Mouse (Mus musculus) midbrain, embryonic 13.5 days (tissue): ENCODE results near the gene Entpd2. TPM values are rescaled to one million over a fixed set of nuclear protein-coding genes. Genes with fewer than 3 reads are reported as not detected.

Source experiments
- ATAC-seq: fragments of 200-750 bp; cut with Nextera tagmentation; 2 replicates; pipeline ENCODE4 v1.8.0; 2017; ENCODE audit warnings: mild to moderate bottlenecking, moderate TSS enrichment, moderate library complexity
- H3K27ac ChIP-seq: fragments of 300-500 bp; sonication (generic); 2 replicates; pipeline ENCODE4 v1.5.1; 2015; ENCODE audit warnings: inconsistent platforms, mild to moderate bottlenecking, moderate library complexity
- H3K27me3 ChIP-seq: fragments of 300-500 bp; sonication (generic); 2 replicates; pipeline ENCODE4 v1.6.1; 2015; ENCODE audit warnings: mild to moderate bottlenecking, inconsistent platforms
- H3K36me3 ChIP-seq: fragments of 300-500 bp; sonication (generic); 2 replicates; pipeline ENCODE4 v1.6.1; 2015; ENCODE audit warnings: mild to moderate bottlenecking, inconsistent platforms
- H3K4me1 ChIP-seq: fragments of 300-500 bp; sonication (generic); replicated peaks from 2 replicates; pipeline ENCODE4 v1.6.1; 2015; ENCODE audit warnings: inconsistent platforms
- H3K4me2 ChIP-seq: fragments of 300-500 bp; sonication (generic); replicated peaks from 2 replicates; pipeline ENCODE4 v1.6.1; 2015; ENCODE audit warnings: moderate library complexity, mild to moderate bottlenecking, inconsistent platforms
- H3K4me3 ChIP-seq: fragments of 300-500 bp; sonication (generic); replicated peaks from 2 replicates; pipeline ENCODE4 v1.5.1; 2015; ENCODE audit warnings: mild to moderate bottlenecking, inconsistent platforms
- H3K9ac ChIP-seq: fragments of 300-500 bp; sonication (generic); replicated peaks from 2 replicates; pipeline ENCODE4 v1.6.1; 2015; ENCODE audit warnings: mild to moderate bottlenecking, inconsistent platforms
- H3K9me3 ChIP-seq: fragments of 300-500 bp; sonication (generic); 2 replicates; pipeline ENCODE4 v1.6.1; 2016; ENCODE audit warnings: mild to moderate bottlenecking, inconsistent platforms
- WGBS: fragments of 180-500 bp; shearing (Covaris S2); methylation state at CpG from one replicate; pipeline ENCODE4 v1.1.7; 2015; 5-methylcytosine and 5-hydroxymethylcytosine counted together
- polyA plus RNA-seq: library from polyadenylated mRNA; unstranded; fragments of >200 nt; fragmentation: Nextera tagmentation; extraction: Ambion mirVana; gene quantifications from 2 replicates; pipeline ENCODE4 v1.2.1, GENCODE M21; 2015

The Entpd2 gene
- polyA plus RNA-seq, 1 experiment from 2014 or later = 0.62 TPM

DNA sequence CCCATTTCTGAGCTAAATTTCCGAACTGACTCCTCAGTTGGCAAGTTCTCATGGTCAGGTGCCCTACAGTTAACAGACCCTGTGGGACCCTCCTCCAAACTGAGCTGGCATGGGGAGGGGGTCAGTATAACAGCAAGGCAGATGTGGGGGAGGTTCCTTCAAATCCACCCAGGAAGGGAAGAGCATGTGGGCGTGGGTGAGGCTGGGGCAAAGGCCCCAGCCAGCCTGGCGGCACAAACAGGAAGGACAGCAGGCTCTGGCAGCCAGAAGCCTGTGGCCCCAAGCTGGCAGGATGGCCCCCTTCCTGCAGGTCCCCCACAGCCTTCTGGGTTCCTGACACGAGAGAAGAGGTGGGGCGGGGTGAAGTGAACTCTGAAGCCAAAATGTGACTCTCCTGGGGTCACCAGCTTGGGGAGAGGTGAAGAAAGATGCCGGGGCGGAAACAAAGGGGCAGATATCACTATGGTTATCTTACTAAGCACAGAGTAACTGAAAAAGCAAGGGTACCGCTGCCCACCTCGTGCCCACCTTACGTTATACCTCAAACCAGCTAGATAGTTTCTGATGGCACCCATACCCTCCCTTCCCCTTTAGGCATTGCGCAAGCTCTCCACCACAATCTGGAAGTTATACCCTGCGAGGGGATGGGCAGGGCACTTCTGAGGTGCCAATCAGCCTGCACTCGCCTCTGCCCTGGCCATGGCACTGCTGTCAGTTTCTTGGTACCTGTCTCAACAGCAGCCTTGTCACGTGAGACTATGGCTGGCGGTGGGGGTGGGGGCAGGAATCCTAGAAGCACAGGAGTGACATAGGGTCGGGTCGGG, 27.1 kb downstream of the Entpd2 start, which contains the start of gene Fut7:
Gene Fut7, plus strand, starts transcription at position 681 of the 824 bp plus-strand sequence.
- H3K27me3 ChIP-seq = peaks cover 30% of the 10 kb centered on the region
- no peak within 1 kb of the TSS for H3K27ac ChIP-seq
- 0 out of 2 replicates have a peak, but pooled peaks cover 2% of the 10 kb centered on the region for H3K4me1 ChIP-seq
- H3K9me3 ChIP-seq = no peaks in the 10 kb centered on the region
- no peaks in the 10 kb centered on the region for H3K36me3 ChIP-seq
- WGBS = 71% methylated on average over 17 of the region's 17 CpGs
- H3K9ac ChIP-seq = no peak within 1 kb of the TSS
- ATAC-seq = no peak
- no peak within 1 kb of the TSS for H3K4me3 ChIP-seq
- no peak within 1 kb of the TSS for H3K4me2 ChIP-seq

DNA sequence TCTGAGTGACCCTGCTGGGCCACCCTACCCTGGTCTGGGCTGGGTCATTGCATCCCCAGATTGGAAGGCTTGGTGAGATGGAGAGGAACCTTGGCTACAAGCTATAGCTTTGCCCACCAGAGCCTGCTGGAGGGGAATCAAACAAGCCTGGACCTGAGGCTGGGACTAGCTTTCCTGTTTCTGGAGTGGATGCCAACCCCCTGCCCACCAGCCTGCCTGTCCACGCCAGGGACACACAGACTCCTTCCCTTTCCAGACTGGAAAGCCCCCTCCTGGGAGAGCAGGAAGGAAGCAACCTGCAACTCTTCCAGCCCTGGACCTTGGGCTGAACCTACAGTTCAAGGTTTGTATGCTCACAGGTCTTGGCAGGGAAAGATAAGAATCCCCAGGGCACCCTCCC, 28.0 kb downstream of the Entpd2 start:
- 73% methylated on average over 1 of the region's 1 CpGs for WGBS
- Histone ChIP-seq H3K4me3 (no peak overlapping the region), H3K36me3 (no peaks in the 10 kb centered on the region)

DNA sequence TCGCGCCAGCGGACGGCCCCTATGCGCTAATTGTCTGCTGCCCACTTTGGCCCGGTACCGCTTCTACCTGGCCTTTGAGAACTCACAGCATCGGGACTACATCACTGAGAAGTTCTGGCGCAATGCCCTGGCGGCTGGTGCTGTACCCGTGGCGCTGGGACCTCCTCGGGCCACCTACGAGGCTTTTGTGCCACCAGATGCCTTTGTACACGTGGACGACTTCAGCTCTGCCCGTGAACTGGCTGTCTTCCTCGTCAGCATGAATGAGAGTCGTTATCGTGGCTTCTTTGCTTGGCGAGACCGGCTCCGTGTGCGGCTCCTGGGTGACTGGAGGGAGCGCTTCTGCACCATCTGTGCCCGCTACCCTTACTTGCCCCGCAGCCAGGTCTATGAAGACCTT, 29.8 kb downstream of the Entpd2 start:
- no peak overlapping the region for H3K4me2 ChIP-seq
- peaks cover 19% of the 10 kb centered on the region for H3K4me1 ChIP-seq
- H3K4me3 ChIP-seq = no peak overlapping the region
- ATAC-seq = no peak
- H3K27me3 ChIP-seq = peaks cover 30% of the 10 kb centered on the region
- WGBS = 59% methylated on average over 27 of the region's 27 CpGs
- H3K9me3 ChIP-seq = no peaks in the 10 kb centered on the region
- H3K36me3 ChIP-seq = no peaks in the 10 kb centered on the region
- H3K9ac ChIP-seq = no peak overlapping the region
- no peak overlapping the region for H3K27ac ChIP-seq

More for the DNA sequence above, 28.0 kb downstream of the Entpd2 start:
- no peak overlapping the region for H3K9ac ChIP-seq
- no peaks in the 10 kb centered on the region for H3K9me3 ChIP-seq
- peaks cover 30% of the 10 kb centered on the region for H3K27me3 ChIP-seq
- no peak overlapping the region for H3K27ac ChIP-seq
- H3K4me1 ChIP-seq = peaks cover 2% of the 10 kb centered on the region; the same call in 1 of the 2 replicates
- no peak for ATAC-seq
- no peak overlapping the region for H3K4me2 ChIP-seq

DNA sequence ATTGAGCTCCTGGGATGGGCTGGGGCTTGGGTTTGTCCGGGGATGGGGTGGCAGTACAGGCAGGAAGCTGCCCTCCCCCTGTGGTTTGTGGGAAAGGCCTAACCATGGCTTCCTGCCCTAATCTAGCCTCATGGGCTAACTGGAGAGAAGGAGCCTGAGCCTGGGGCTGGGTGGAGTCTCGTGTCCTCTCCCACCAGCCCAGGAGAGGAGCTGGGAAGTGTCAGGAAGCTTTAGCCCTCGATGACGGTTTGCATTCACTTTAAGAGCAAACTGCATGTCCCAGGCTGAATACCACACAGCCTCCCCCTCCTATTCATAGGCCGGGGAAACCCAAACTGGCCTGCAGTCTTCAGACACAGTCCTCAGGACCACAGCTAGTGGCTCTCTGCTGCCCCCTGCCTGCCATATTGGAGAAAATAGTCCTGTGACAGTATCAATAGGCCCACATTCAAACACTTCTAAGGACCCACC, 31.1 kb downstream of the Entpd2 start:
- Histone ChIP-seq H3K27ac (no peak overlapping the region), H3K4me1 (peaks cover 31% of the 10 kb centered on the region), H3K36me3 (no peaks in the 10 kb centered on the region), H3K27me3 (peaks cover 30% of the 10 kb centered on the region), H3K4me2 (no peak overlapping the region), H3K9me3 (no peaks in the 10 kb centered on the region), H3K9ac (no peak overlapping the region), H3K4me3 (no peak overlapping the region)
- no peak for ATAC-seq
- WGBS = 28% methylated on average over 5 of the region's 5 CpGs

DNA sequence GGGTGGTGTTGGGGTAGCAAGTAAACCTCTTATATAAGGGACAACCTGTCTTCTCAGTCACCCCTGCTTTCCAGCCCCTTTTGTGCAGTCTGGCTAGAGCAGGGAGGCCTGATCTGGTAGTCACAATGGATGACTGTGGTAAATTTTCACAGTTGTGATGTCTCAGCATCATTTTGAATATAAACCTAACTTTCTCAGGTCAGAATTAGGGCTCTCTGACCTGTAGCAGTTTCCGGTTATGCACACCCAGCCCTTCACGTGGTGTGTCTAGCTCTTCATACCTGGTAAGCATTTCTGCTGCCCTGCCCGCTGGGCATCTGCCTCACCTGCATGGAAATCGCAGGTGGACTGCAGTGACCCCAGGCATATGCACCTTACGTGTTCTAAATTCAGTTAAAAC, 31.6 kb downstream of the Entpd2 start:
- Histone ChIP-seq H3K9me3 (no peaks in the 10 kb centered on the region), H3K27ac (no peak overlapping the region), H3K9ac (no peak overlapping the region), H3K4me2 (no peak overlapping the region), H3K27me3 (peaks cover 30% of the 10 kb centered on the region), H3K4me1 (peaks cover 29% of the 10 kb centered on the region), H3K36me3 (no peaks in the 10 kb centered on the region), H3K4me3 (no peak overlapping the region)
- WGBS = 91% methylated on average over 5 of the region's 5 CpGs
- ATAC-seq = no peak

DNA sequence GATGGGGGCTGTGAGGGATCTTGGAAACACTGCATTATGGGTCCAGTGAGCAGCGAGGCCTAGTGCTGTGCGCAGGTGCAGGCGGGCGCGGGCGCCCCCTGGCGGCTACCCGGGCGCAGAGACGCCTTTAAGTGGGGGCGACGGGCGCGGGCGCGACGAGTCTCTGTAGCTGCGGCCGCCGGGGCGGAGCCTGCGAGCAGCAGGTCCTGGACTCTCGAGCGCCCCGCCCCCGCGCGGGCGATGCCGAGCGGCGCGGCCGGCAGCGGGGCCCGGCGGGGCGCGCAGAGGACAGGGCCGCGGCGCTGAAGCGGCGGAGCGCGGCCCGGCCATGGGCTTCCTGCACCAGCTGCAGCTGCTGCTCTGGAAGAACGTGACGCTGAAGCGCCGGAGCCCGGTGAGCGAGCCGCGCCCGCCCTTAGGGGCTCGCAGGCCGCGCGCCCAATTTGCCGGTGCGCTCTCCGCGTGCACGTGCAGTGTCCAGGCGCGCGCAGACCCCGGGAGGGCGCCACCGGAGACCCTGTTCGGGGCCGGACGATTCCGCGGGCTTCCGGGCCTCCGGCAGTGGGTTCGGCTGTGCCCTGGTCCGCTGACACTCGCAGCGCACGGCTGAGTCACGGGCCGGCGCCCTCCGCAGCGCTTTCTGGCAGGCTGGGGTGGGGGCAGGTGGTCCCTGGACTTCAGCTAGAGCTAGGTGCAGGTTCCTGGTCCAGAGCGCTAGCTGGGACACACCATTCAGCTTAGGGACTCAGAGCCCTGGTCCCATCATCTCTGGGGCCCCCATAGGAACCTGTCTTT, 33.0 kb downstream of the Entpd2 start, which contains the start of gene Abca2:
Gene Abca2, plus strand, starts transcription at position 262 of the 795 bp plus-strand sequence.
- no peaks in the 10 kb centered on the region for H3K9me3 ChIP-seq
- H3K36me3 ChIP-seq = peaks cover 6% of the 10 kb centered on the region
- peak within 1 kb of the TSS; percentile 84 for H3K4me3 ChIP-seq
- peak within 1 kb of the TSS; percentile 88 for H3K9ac ChIP-seq
- H3K27ac ChIP-seq = peak within 1 kb of the TSS; percentile 92
- ATAC-seq = peak; percentile 92
- peaks cover 20% of the 10 kb centered on the region; the same call in 1 of the 2 replicates for H3K27me3 ChIP-seq
- peak within 1 kb of the TSS; percentile 76 for H3K4me2 ChIP-seq
- WGBS = under 1% methylated on average over 86 of the region's 89 CpGs
- peaks cover 29% of the 10 kb centered on the region for H3K4me1 ChIP-seq

DNA sequence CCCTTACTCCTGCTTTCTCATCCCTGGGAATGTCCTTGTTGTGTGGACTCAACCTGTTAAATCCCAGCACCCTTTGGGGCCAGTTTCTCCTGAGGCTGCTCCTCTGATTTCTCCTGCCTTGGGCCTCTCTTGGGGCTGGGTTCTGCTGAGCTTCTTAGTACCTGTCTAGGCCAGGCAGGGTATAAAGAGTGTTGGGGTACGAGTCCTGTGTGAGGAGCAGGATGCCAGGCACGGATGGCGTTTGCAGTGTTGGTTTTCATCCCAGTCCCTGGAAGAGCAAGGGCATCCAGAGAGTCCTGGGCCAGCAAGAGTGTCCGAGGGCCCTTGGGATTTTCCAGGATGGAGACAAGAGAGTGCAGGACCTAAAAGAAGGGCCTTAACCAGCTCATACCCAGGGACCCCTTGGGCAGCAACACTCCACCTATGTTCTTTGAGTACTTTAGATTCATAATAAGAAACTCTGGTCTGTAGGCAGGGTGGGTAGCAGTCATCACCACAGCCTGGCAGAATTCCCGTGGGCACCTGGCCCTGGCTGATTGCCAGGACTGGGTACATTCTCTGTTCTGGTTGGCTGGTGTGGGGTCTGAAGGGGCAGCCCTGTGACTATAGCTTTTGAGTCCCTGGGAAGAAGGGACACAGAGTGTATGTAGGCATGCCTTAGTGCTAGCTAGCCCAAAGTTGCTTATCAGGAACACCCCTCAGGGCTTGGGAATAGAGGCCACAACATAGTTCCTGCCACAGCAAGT, 33.9 kb downstream of the Entpd2 start:
- no peak for ATAC-seq
- peaks cover 15% of the 10 kb centered on the region for H3K36me3 ChIP-seq
- peak overlapping the region; percentile 76 for H3K4me2 ChIP-seq
- 74% methylated on average over 5 of the region's 5 CpGs for WGBS
- H3K9me3 ChIP-seq = no peaks in the 10 kb centered on the region
- peak overlapping the region; percentile 39; the same call in 1 of the 2 replicates for H3K27ac ChIP-seq
- H3K4me3 ChIP-seq = peak overlapping the region; percentile 84
- peaks cover 16% of the 10 kb centered on the region; the same call in 1 of the 2 replicates for H3K27me3 ChIP-seq
- peaks cover 29% of the 10 kb centered on the region for H3K4me1 ChIP-seq
- H3K9ac ChIP-seq = peak overlapping the region; percentile 88

DNA sequence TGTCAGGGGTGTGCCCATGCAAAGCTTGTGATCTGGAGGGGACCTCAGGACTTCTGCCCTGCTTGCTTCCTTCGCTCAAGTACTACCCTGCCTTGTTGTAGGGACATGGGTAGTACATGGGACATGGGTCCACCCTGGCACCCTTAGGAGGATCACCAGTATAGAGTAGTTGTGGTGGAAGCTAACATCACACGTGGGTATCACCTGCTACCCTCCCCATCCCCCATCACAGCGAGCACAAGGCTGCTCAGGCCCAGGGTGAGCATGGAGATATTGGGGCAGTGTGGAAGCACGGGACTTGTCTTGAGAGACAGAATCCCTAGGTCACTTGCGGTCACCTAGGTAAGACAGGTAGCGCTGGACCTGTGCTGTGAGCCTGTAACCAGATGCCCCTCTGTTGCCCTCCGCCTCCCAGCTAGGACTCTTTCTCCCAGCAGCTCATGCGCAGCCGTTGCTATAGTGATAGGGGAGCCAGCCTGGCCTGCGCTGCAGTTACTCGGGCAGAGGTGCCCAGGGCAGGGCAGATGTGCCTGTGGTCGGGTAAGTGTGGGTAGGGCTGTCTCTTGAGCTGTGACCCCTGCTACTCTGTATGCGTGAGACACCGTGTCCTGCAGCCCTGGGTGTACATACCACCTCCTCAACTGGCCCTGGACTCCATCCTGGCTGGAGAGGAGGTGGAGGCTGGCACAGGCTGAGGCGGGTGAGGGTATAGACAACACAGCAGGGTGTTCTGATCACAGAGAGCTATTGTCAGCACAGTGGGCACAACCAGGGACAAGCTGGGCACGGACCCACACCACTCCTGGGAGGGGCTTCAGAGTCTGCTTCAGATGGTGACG, 34.9 kb downstream of the Entpd2 start:
- Histone ChIP-seq H3K27me3 (0 out of 2 replicates have a peak, but pooled peaks cover 6% of the 10 kb centered on the region), H3K4me1 (peaks cover 29% of the 10 kb centered on the region), H3K27ac (no peak overlapping the region; the same call in 1 of the 2 replicates), H3K9ac (peak overlapping the region; percentile 88), H3K9me3 (no peaks in the 10 kb centered on the region), H3K4me3 (peak overlapping the region; percentile 6; the same call in 1 of the 2 replicates), H3K4me2 (peak overlapping the region; percentile 76), H3K36me3 (peaks cover 25% of the 10 kb centered on the region)
- WGBS = 54% methylated on average over 17 of the region's 17 CpGs
- ATAC-seq = peak; percentile 10; the same call in 1 of the 2 replicates

DNA sequence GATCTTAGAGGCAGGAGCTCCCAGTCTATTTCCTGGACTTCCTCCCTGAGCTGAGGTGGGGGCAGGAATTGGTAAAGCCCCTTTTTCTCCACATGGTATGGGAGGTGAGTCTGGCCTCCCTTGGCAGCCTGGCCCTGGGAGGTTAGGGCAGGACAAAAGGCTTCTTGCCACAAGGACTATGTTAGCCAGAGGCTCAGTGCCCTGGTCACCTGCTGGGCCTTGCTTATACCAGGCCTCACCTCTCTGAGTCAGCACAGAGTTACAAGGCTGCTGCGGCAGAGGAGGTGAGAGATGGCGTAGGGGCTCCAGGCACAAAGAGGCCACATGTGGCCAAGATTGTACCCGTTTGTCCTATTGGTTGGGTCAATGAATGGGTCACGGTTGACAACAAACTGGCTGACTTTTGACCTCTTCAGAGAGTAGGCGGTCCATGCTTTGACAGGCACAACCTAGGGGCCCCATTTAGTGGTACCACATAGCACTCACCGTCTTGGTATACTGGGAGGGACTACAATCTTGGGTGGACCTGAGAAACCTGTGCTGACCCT, 35.7 kb downstream of the Entpd2 start:
- H3K27me3 ChIP-seq = no peaks in the 10 kb centered on the region
- H3K4me3 ChIP-seq = no peak overlapping the region
- ATAC-seq = no peak
- H3K4me2 ChIP-seq = peak overlapping the region; percentile 76
- peaks cover 29% of the 10 kb centered on the region for H3K4me1 ChIP-seq
- peaks cover 33% of the 10 kb centered on the region for H3K36me3 ChIP-seq
- peak overlapping the region; percentile 39; the same call in 1 of the 2 replicates for H3K9ac ChIP-seq
- 46% methylated on average over 6 of the region's 6 CpGs for WGBS
- H3K9me3 ChIP-seq = no peaks in the 10 kb centered on the region
- H3K27ac ChIP-seq = no peak overlapping the region

DNA sequence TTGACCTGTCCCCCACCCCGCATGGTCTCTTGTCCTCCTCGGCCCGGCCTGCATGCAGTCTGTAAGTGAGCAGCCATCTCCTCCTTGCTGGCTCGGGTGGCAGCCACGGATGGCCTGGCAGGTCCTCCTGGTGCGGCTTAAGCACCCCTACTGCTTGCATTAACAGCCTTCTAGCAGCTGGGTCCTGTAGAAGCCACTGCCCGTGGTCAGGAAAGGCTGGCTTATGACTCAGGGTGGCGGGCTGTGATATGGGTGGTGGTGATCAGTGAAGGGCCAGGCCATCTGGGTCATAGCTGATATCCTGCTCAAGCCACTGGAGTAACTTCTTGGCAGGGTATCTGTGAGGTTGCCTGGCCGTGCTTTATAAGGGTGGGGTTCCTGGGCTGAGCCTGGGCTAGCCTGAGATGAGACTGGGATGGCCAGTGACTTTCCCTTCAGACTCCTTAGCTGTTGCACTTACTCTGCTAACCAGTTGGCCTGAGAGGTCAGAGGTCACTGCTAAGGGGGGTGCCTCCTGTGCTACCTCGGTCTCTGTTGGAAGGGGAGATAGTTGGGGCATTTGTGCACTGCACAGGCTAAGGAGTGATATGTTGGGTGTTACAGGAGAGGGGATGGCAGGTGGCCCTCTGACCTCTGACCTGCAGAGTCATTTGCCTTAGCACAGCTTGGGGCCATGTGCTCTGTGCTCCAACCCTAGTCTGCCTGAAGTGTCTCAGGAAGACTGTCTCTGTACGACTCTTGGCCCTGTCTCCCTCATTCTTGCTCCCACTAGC, 36.8 kb downstream of the Entpd2 start:
- Histone ChIP-seq H3K9me3 (no peaks in the 10 kb centered on the region), H3K4me3 (no peak overlapping the region), H3K9ac (no peak overlapping the region), H3K4me2 (no peak overlapping the region), H3K27me3 (no peaks in the 10 kb centered on the region), H3K36me3 (peaks cover 44% of the 10 kb centered on the region), H3K4me1 (peaks cover 29% of the 10 kb centered on the region), H3K27ac (no peak overlapping the region)
- 83% methylated on average over 11 of the region's 11 CpGs for WGBS
- ATAC-seq = no peak
